Comparison of ENCODE assay signal across 27 mouse cellular contexts in the genomic region with DNA sequence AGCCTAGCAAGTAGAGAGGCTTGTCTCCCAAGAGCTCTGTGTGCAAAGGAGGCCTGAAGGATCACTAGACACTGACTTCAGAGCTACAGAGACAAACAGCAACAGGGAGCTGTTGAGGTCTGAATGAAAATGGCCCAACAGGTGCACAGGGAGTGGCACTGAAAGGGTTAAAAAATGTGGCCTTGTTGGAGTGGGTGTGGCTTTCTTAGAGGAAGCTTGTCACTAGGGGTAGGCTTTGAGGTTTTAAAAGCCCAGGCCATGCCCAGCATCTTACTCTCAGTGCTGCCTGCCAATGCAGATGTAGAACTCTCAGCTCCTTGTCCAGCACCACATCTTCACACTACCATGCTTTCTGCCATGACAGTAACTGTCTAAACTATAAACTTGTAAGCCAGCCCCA. TPM values are rescaled to one million over a fixed set of nuclear protein-coding genes. Genes with fewer than 3 reads are reported as not detected.
DNase-seq lines count a peak whose midpoint lies in the region; ATAC-seq and TF ChIP-seq lines count a peak whose summit lies in the region.
"Had no signal": no experiment of that assay in that cellular context is flagged by ENCODE, and none has a peak within 500 bp of the region (broad histone marks: within the 10 kb centered on the region; RNA-seq: fewer than 3 reads in every experiment).

No protein-coding gene starts in this region.

- H3K4me3 ChIP-seq in hindbrain, embryonic 11.5 days (ENCODE audit: low read depth, low read length) = no peak overlapping the region
- H3K4me3 ChIP-seq in hindbrain, postnatal 0 days (ENCODE audit: low read length) = no peak overlapping the region
- H3K4me3 ChIP-seq: heart, adult 2 months; hindbrain, embryonic 15.5 days; limb, embryonic 12.5 days; liver, embryonic 13.5 days; lung, embryonic 15.5 days; midbrain, embryonic 13.5 days had no signal

- H3K9me3 ChIP-seq in hindbrain, embryonic 11.5 days (ENCODE audit: control insufficient read depth, low read length) = no peaks in the 10 kb centered on the region
- no peaks in the 10 kb centered on the region for H3K9me3 ChIP-seq in hindbrain, postnatal 0 days (ENCODE audit: low read length)
- H3K9me3 ChIP-seq: hindbrain, embryonic 15.5 days; limb, embryonic 12.5 days; liver, embryonic 13.5 days; lung, embryonic 15.5 days; midbrain, embryonic 13.5 days had no signal

- H3K4me1 ChIP-seq in hindbrain, embryonic 11.5 days (replicated peaks; ENCODE audit: control insufficient read depth, insufficient read depth, low read length) = no peaks in the 10 kb centered on the region
- no peaks in the 10 kb centered on the region for H3K4me1 ChIP-seq in hindbrain, postnatal 0 days (ENCODE audit: insufficient read depth, low read length)
- H3K4me1 ChIP-seq: lung, embryonic 15.5 days; midbrain, embryonic 13.5 days had no signal

- peak; percentile 14 for DNase-seq in hindbrain, embryonic 11.5 days (ENCODE audit: low spot score)
- no peak for DNase-seq in hindbrain, postnatal 0 days (ENCODE audit: low spot score)
- peak; percentile 24 for DNase-seq in A20 (ENCODE audit: low read depth, low spot score)
- DNase-seq in ZHBTc4 (ENCODE audit: low read depth, low spot score) = peak; percentile 36
- DNase-seq in testis, postnatal 14 days (ENCODE audit: low spot score) = no peak
- no peak for DNase-seq in neural tube, embryonic 10.5 days (ENCODE audit: extremely low spot score, low spot score)
- DNase-seq: adrenal gland, postnatal 14 days; cerebellum, adult 2 months; gastrocnemius, postnatal 14 days; heart, adult 2 months; heart, postnatal 36 days; liver, embryonic 13.5 days; lung, postnatal 4 days; right cerebral cortex, postnatal 4 days; thymus, postnatal 14 days had no signal

- no peak overlapping the region for H3K4me2 ChIP-seq in hindbrain, embryonic 11.5 days (replicated peaks; ENCODE audit: low read depth, low read length)
- H3K4me2 ChIP-seq in hindbrain, postnatal 0 days (ENCODE audit: low read depth, low read length) = no peak overlapping the region
- H3K4me2 ChIP-seq: hindbrain, embryonic 15.5 days; limb, embryonic 12.5 days; liver, embryonic 13.5 days; lung, embryonic 15.5 days; midbrain, embryonic 13.5 days had no signal

- TF ChIP-seq CTCF in hindbrain, postnatal 0 days (IDR thresholded peaks at IDR 0.05; ENCODE audit: low read depth) = no peak

- no peak for ATAC-seq in hindbrain, embryonic 11.5 days (ENCODE audit: low FRiP score)
- ATAC-seq in hindbrain, postnatal 0 days = no peak
- ATAC-seq in megakaryocyte-erythroid progenitor cell, adult 5-6 weeks (replicated peaks; ENCODE audit: low FRiP score, low TSS enrichment, poor library complexity, severe bottlenecking) = peak; percentile 51
- ATAC-seq: intestine, embryonic 16.5 days; midbrain, embryonic 13.5 days; Patski had no signal

- no peaks in the 10 kb centered on the region for H3K36me3 ChIP-seq in hindbrain, embryonic 11.5 days (ENCODE audit: control insufficient read depth, insufficient read depth, low read length)
- no peaks in the 10 kb centered on the region for H3K36me3 ChIP-seq in hindbrain, postnatal 0 days (ENCODE audit: insufficient read depth, low read length)
- H3K36me3 ChIP-seq: hindbrain, embryonic 15.5 days; lung, embryonic 15.5 days; midbrain, embryonic 13.5 days had no signal

- H3K27me3 ChIP-seq in hindbrain, embryonic 11.5 days (ENCODE audit: control insufficient read depth, insufficient read depth, low read length) = no peaks in the 10 kb centered on the region
- H3K27me3 ChIP-seq in hindbrain, postnatal 0 days (ENCODE audit: insufficient read depth, low read length) = no peaks in the 10 kb centered on the region
- H3K27me3 ChIP-seq: hindbrain, embryonic 15.5 days; limb, embryonic 12.5 days; liver, embryonic 13.5 days; lung, embryonic 15.5 days; midbrain, embryonic 13.5 days; Patski had no signal

- H3K9ac ChIP-seq in hindbrain, embryonic 11.5 days (ENCODE audit: low read depth, low read length) = no peak overlapping the region
- H3K9ac ChIP-seq in hindbrain, postnatal 0 days (replicated peaks; ENCODE audit: low read length) = no peak overlapping the region
- H3K9ac ChIP-seq: hindbrain, embryonic 15.5 days; limb, embryonic 12.5 days; liver, embryonic 13.5 days; lung, embryonic 15.5 days; midbrain, embryonic 13.5 days had no signal

- no peak overlapping the region for H3K27ac ChIP-seq in hindbrain, embryonic 11.5 days (ENCODE audit: low read depth, low read length)
- no peak overlapping the region for H3K27ac ChIP-seq in hindbrain, postnatal 0 days
- H3K27ac ChIP-seq: heart, adult 2 months; hindbrain, embryonic 15.5 days; limb, embryonic 12.5 days; liver, embryonic 13.5 days; lung, embryonic 15.5 days; midbrain, embryonic 13.5 days; stomach, postnatal 0 days had no signal

RNA-seq across cellular contexts. Expression of a gene that starts 29.6 kb away (rescaled TPM):
- 36.7 and 40.1 TPM in 2 replicates for polyA plus RNA-seq in hindbrain, embryonic 11.5 days (2014; fragmentation: Nextera tagmentation; extraction: Ambion mirVana)
- 99.1 and 108 TPM in 2 replicates for total RNA-seq in hindbrain, postnatal 0 days (2014; rRNA removed)
- 19.8 and 20.1 TPM in 2 replicates for polyA plus RNA-seq in hindbrain, postnatal 0 days (2015; fragmentation: Nextera tagmentation; extraction: Ambion mirVana)
- 39.3 and 45.6 TPM in 2 replicates for total RNA-seq in megakaryocyte-erythroid progenitor cell, adult 5-6 weeks (2014; fragmentation: Nextera tagmentation)
- total RNA-seq in megakaryocyte-erythroid progenitor cell, adult 5-6 weeks (2017) = 56.3 and 64.4 TPM in 2 replicates

RNA-seq across cellular contexts. Expression of a gene that starts 55.6 kb away (rescaled TPM):
- not detected in 2 replicates for polyA plus RNA-seq in hindbrain, embryonic 11.5 days (2014; fragmentation: Nextera tagmentation; extraction: Ambion mirVana)
- total RNA-seq in hindbrain, postnatal 0 days (2014; rRNA removed) = 6.0 and 6.2 TPM in 2 replicates
- polyA plus RNA-seq in hindbrain, postnatal 0 days (2015; fragmentation: Nextera tagmentation; extraction: Ambion mirVana) = 0.78 and 1.3 TPM in 2 replicates
- not detected in 2 replicates for total RNA-seq in megakaryocyte-erythroid progenitor cell, adult 5-6 weeks (2014; fragmentation: Nextera tagmentation)
- not detected in 2 replicates for total RNA-seq in megakaryocyte-erythroid progenitor cell, adult 5-6 weeks (2017)
- total RNA-seq: adrenal gland, postnatal 14 days; gastrocnemius, postnatal 14 days; heart, adult 2 months; heart, postnatal 36 days; neutrophil, adult 5-6 weeks had no signal
- polyA plus RNA-seq: forebrain, embryonic 11.5 days; heart, adult 2 months; heart, embryonic 14.5 days; intestine, embryonic 16.5 days; kidney, embryonic 16.5 days; limb, embryonic 12.5 days; liver, embryonic 13.5 days; lung, embryonic 15.5 days; midbrain, embryonic 13.5 days; Patski; stomach, postnatal 0 days had no signal

Comparison
In these comparisons a context has a peak if more than half of its experiments do, and no peak if none do; other contexts are left out.
1. DNase-seq: peak in hindbrain, embryonic 11.5 days (single experiment), A20 (single experiment) and ZHBTc4 (single experiment); none in hindbrain, postnatal 0 days (single experiment), testis, postnatal 14 days (single experiment) and neural tube, embryonic 10.5 days (single experiment).